Mouse (Mus musculus): ENCODE data around the gene Nfs1. TPM values are rescaled to one million over a fixed set of nuclear protein-coding genes. Genes with fewer than 3 reads are reported as not detected.

The Nfs1 gene
- polyA plus RNA-seq, 1 experiment from 2014 or later = 50.0 TPM

DNA sequence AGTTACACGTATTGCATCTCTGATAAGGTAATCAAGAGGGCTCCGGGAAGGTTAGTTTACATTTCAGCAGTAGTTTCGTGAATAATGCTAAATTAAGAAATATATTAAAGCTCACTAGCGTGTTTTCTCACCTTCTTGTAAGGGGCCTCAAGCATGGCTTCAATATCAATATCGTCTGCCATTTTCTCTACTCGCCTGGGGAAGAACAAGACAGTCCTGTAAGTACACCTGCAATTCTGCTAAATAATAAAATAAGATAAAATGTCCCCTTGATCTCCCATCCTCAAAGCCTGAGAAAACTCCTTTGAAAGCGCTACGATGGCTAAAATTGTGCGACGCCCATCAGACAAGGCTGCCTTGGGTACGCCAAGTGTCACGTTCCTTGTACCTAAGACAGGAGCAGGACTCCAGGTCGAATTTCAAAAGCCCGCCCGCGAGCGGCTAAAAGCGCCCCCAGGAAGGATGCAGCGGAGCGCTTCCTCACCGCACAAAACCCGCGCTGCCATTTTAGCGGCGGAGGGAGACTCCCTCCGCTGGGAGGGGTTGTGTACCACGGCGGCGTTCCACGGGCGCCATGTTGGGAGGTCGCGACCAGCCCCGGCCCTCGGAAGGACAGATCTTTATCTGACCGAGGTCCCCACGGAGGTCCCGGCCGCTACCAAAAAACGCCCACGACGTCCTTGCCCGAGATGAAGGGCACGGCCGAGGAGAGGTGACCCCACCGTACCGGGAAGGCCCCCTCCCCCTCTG is 35.2 kb upstream of the Nfs1 start:
- Histone ChIP-seq H3K27me3 (replicated peaks) (no peaks in the 10 kb centered on the region), H3K9ac (peak overlapping the region; percentile 99), H3K4me3 (replicated peaks) (peak overlapping the region; percentile 78), H3K36me3 (peaks cover 7% of the 10 kb centered on the region; the same call in 1 of the 2 replicates), H3K4me1 (peaks cover 22% of the 10 kb centered on the region), H3K9me3 (no peaks in the 10 kb centered on the region), H3K4me2 (peak overlapping the region; percentile 71), H3K27ac (peak overlapping the region; percentile 90)
- under 1% methylated on average over 47 of the region's 47 CpGs for WGBS
- ATAC-seq (ENCODE audit: insufficient read depth, low FRiP score, low read depth) = peak; percentile 47

DNA sequence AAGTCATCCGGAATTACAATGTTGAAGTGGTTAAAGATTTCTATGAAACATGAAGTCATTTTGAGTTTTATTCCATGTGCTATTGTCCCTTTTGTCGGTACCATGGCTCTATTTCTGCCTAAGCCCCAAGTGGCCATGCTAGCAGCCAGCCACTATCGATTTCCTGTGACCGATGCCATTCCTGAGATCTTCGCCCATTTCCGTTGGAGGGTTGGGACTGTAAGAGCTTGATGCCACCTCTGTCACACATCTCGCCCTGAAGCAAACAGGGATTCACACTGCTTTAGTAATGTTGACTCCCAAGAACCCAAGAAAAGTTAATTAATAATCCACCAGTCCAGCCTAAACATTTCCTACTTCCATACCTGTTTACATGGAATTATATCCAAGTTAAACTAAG is 33.7 kb upstream of the Nfs1 start:
- peaks cover 13% of the 10 kb centered on the region; the same call in 1 of the 2 replicates for H3K36me3 ChIP-seq
- peaks cover 22% of the 10 kb centered on the region for H3K4me1 ChIP-seq
- no peaks in the 10 kb centered on the region for H3K9me3 ChIP-seq
- H3K9ac ChIP-seq = no peak overlapping the region
- H3K27me3 ChIP-seq (replicated peaks) = no peaks in the 10 kb centered on the region
- ATAC-seq (ENCODE audit: insufficient read depth, low FRiP score, low read depth) = no peak
- H3K4me3 ChIP-seq (replicated peaks) = peak overlapping the region; percentile 12
- no peak overlapping the region for H3K27ac ChIP-seq
- H3K4me2 ChIP-seq = peak overlapping the region; percentile 71
- 75% methylated on average over 7 of the region's 7 CpGs for WGBS

DNA sequence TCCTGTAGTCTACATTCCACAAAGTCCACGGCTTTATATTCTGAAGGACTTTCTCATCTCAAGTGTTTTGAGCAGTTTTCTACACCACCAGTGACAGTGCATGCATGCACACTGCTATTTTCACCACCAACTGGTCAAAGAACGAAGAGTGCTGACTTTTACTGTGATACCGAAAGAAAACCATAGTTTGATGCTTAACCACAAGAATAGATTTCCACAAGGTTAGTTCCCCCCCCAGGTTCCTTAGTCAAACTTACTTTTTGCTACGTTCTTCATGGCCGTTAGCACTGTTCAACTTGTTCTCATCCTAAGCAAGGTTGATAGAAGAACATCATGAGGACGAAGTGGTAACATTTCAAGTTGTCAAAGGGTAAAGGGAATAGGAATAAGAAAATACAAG is 33.1 kb upstream of the Nfs1 start:
- ATAC-seq (ENCODE audit: insufficient read depth, low FRiP score, low read depth) = no peak
- Histone ChIP-seq H3K27me3 (replicated peaks) (no peaks in the 10 kb centered on the region), H3K9me3 (no peaks in the 10 kb centered on the region), H3K4me3 (replicated peaks) (no peak overlapping the region), H3K36me3 (peaks cover 14% of the 10 kb centered on the region; the same call in 1 of the 2 replicates), H3K4me1 (peaks cover 22% of the 10 kb centered on the region), H3K27ac (no peak overlapping the region), H3K9ac (no peak overlapping the region), H3K4me2 (0 out of 2 replicates have a peak overlapping the region, but pooled peaks have one; percentile 2)
- 75% methylated on average over 6 of the region's 6 CpGs for WGBS

DNA sequence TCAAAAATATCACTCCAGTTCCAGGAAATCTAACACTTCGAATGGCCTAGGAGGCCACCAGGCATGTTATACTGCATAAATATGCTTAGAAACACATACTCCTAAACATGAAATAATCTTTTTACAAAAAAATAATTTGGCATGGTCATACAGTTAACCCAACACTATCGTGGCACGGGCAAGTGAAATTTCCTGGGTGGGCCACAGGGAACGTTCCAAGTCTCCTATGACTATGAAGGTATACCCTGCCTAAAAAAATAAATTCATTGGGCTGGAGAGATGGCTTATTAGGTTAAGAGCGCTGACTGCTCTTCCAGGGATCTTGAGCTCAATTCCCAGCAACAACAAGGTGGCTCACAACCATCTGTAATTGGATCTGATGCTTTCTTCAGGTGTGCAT is 22.6 kb upstream of the Nfs1 start:
- peaks cover 47% of the 10 kb centered on the region for H3K36me3 ChIP-seq
- no peak overlapping the region for H3K9ac ChIP-seq
- H3K4me3 ChIP-seq (replicated peaks) = no peak overlapping the region
- no peaks in the 10 kb centered on the region for H3K27me3 ChIP-seq (replicated peaks)
- 93% methylated on average over 5 of the region's 5 CpGs for WGBS
- H3K27ac ChIP-seq = no peak overlapping the region
- ATAC-seq (ENCODE audit: insufficient read depth, low FRiP score, low read depth) = no peak
- H3K9me3 ChIP-seq = no peaks in the 10 kb centered on the region
- H3K4me2 ChIP-seq = no peak overlapping the region
- no peaks in the 10 kb centered on the region for H3K4me1 ChIP-seq

DNA sequence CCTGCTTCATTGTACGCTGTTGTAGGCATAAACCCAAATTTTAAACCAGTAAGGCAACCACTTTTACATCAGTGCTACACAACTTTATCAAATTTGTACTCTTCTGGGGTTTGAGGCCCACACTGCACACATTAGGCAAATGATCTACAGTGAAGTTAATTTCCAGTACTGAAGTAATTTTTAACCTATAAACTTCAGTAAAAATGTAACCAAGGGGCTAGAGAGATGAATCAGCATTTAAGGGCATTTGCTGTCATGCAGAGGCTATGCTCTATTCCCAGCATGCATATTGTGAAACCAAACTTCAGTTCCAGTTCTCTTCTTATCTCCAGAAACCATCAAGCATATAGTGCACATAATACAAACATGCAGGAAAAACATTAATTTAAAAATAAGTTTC is 21.5 kb upstream of the Nfs1 start:
- Histone ChIP-seq H3K4me1 (no peaks in the 10 kb centered on the region), H3K36me3 (peaks cover 47% of the 10 kb centered on the region), H3K27ac (no peak overlapping the region), H3K4me2 (no peak overlapping the region), H3K4me3 (replicated peaks) (no peak overlapping the region), H3K9me3 (no peaks in the 10 kb centered on the region), H3K9ac (no peak overlapping the region), H3K27me3 (replicated peaks) (no peaks in the 10 kb centered on the region)
- ATAC-seq (ENCODE audit: insufficient read depth, low FRiP score, low read depth) = no peak
- WGBS = 93% methylated on average over 1 of the region's 1 CpGs

DNA sequence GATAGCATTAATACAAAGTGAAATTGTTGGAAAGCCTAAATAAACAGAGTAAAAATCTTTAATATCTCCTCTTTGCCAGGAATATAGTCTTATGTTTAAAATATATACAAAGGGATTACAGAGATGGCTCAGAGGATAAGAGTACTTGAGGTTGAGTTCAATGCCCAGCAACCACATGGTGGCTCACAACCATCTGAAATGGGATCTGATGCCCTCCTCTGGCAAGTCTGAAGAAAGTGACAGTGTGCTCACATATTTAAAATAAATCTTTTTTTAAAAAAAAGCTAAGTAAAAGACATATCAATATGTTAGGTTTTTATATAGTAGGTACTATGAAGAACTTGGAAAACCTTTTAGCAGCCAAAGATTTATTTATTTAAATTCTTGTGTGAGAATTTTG is 7.6 kb upstream of the Nfs1 start:
- no peaks in the 10 kb centered on the region for H3K4me1 ChIP-seq
- H3K36me3 ChIP-seq = peaks cover 39% of the 10 kb centered on the region
- H3K4me3 ChIP-seq (replicated peaks) = no peak overlapping the region
- ATAC-seq (ENCODE audit: insufficient read depth, low FRiP score, low read depth) = no peak
- no peak overlapping the region for H3K9ac ChIP-seq
- no peak overlapping the region for H3K27ac ChIP-seq
- H3K27me3 ChIP-seq (replicated peaks) = no peaks in the 10 kb centered on the region
- H3K4me2 ChIP-seq = no peak overlapping the region
- no peaks in the 10 kb centered on the region for H3K9me3 ChIP-seq

DNA sequence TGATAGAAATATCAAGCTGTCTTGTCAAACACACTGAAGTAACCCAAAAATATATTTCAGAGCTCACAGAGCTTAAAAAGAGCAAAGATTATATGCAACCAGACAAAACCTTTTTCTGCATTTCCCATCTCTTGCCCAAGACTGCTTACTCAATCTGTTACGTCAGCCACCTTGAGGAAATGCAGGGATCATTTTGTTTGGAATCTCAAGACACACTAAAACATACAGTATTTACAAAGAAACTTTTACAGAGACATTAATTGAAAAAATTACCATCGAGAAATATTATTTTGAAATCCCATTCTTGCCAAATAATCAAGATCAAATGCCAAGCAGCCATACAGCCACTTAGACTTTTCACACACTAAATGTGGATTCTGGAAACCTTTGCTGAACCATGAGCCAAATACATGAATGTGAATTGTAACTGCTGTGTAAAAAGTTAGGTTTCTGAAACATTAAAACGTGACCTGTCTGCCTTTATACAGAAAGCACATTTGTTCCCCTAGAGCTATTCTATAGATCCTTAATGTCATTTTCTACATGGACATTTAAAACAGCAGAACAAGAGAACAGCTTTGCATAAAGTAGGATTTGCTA is 3.4 kb upstream of the Nfs1 start:
- 84% methylated on average over 3 of the region's 3 CpGs for WGBS
- H3K9ac ChIP-seq = no peak overlapping the region
- ATAC-seq (ENCODE audit: insufficient read depth, low FRiP score, low read depth) = no peak
- peaks cover 27% of the 10 kb centered on the region for H3K36me3 ChIP-seq
- no peak overlapping the region for H3K4me3 ChIP-seq (replicated peaks)
- H3K4me1 ChIP-seq = peaks cover 5% of the 10 kb centered on the region; the same call in 1 of the 2 replicates
- H3K27ac ChIP-seq = no peak overlapping the region
- no peaks in the 10 kb centered on the region for H3K9me3 ChIP-seq
- no peaks in the 10 kb centered on the region for H3K27me3 ChIP-seq (replicated peaks)
- H3K4me2 ChIP-seq = no peak overlapping the region

DNA sequence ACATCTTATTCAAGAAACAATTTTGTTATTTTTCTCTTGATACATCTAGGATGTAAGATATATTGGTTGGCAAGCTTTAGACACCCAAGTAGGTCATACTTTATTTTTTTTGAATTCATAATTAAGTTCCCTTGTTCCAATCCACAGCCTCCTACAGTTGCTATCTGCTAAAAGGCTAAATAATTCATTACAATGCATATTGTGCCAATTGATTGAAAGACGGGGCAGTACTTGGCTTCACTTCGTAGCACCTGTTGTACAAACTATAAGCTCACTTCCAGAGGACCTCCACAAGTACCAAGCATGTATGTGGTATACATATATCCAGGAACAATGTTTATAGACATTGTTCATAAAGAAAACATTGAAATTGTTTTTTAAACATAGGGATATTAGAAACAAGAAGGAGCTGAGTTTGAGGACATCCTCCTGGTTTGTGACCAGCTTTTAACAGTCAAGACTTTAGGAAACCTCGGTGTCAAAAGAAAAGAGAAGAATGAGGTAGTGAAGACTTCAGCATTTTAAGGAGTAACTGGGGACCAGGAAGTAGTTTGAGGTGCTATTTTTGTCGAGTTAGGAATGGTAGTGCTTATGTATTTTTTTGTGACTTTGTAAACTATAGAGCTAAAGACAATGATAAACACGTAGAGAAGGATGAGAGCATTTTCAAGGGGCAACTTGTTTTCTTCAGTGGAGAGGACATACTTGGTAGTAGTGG is 2.4 kb upstream of the Nfs1 start:
- H3K4me2 ChIP-seq = no peak overlapping the region
- no peaks in the 10 kb centered on the region for H3K9me3 ChIP-seq
- no peak overlapping the region for H3K9ac ChIP-seq
- peaks cover 28% of the 10 kb centered on the region for H3K36me3 ChIP-seq
- no peak overlapping the region for H3K4me3 ChIP-seq (replicated peaks)
- no peak overlapping the region for H3K27ac ChIP-seq
- 65% methylated on average over 5 of the region's 5 CpGs for WGBS
- no peak for ATAC-seq (ENCODE audit: insufficient read depth, low FRiP score, low read depth)
- H3K4me1 ChIP-seq = peaks cover 5% of the 10 kb centered on the region; the same call in 1 of the 2 replicates
- no peaks in the 10 kb centered on the region for H3K27me3 ChIP-seq (replicated peaks)

DNA sequence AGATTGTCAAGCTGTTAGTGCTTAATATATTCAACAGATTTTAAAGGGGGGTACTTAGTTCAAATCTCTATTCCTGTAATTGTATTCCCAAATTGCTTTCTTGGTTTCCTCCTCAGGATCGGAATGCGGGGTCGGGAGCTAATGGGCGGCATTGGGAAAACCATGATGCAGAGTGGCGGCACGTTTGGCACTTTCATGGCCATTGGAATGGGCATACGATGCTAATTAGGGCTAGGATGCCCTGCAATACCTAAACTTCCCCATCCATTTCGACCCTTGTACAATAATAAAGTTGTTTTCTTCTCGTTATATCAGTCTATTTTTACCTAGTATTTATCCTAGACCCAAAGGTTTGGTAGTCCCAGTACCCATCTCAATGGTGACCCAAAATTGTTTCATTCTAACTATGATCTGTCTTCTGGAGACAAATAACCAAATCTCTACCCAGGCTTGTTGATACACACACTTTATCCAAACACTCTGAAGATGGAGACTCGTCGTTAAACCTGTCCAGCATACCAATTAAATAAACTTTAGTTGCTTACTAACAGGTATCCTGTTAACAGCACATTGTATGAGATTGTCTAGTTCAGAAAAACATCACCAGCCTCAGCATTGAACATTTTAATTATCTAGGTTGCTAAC is 1.6 kb upstream of the Nfs1 start:
- no peak overlapping the region; the same call in 1 of the 2 replicates for H3K4me3 ChIP-seq (replicated peaks)
- H3K4me2 ChIP-seq = peak overlapping the region; percentile 86
- WGBS = 56% methylated on average over 11 of the region's 11 CpGs

DNA sequence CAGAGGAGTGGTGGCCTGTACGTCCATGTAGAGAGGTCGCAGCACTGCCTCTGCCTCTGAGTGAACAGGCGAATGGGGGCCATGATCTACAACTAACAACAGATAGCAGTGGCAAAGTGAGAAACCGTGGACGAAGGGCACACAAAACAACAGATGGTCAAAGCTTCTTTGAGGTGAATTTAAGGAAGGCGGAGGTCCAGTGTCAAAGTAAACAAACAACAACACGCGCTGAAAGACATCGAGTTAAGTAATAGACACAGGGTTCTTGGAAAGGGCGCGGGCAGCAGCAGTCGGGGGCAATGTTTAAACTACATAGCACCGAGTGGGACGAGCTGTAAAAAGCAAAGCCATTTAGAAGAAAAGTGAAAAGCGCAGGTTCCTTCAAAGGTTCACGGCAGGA is 619 bp downstream of the Nfs1 start:
- H3K4me1 ChIP-seq = peaks cover 5% of the 10 kb centered on the region; the same call in 1 of the 2 replicates
- H3K4me2 ChIP-seq = peak overlapping the region; percentile 86
- peak overlapping the region; percentile 89 for H3K4me3 ChIP-seq (replicated peaks)
- H3K36me3 ChIP-seq = peaks cover 16% of the 10 kb centered on the region
- H3K27ac ChIP-seq = peak overlapping the region; percentile 95; the same call in 1 of the 2 replicates
- H3K9ac ChIP-seq = peak overlapping the region; percentile 83
- no peak for ATAC-seq (ENCODE audit: insufficient read depth, low FRiP score, low read depth)
- 2% methylated on average over 16 of the region's 16 CpGs for WGBS
- no peaks in the 10 kb centered on the region for H3K27me3 ChIP-seq (replicated peaks)
- H3K9me3 ChIP-seq = no peaks in the 10 kb centered on the region

More for the DNA sequence above, 1.6 kb upstream of the Nfs1 start:
- Histone ChIP-seq H3K4me1 (peaks cover 5% of the 10 kb centered on the region; the same call in 1 of the 2 replicates), H3K9ac (no peak overlapping the region), H3K27ac (no peak overlapping the region), H3K36me3 (peaks cover 30% of the 10 kb centered on the region), H3K27me3 (replicated peaks) (no peaks in the 10 kb centered on the region), H3K9me3 (no peaks in the 10 kb centered on the region)
- ATAC-seq (ENCODE audit: insufficient read depth, low FRiP score, low read depth) = no peak

DNA sequence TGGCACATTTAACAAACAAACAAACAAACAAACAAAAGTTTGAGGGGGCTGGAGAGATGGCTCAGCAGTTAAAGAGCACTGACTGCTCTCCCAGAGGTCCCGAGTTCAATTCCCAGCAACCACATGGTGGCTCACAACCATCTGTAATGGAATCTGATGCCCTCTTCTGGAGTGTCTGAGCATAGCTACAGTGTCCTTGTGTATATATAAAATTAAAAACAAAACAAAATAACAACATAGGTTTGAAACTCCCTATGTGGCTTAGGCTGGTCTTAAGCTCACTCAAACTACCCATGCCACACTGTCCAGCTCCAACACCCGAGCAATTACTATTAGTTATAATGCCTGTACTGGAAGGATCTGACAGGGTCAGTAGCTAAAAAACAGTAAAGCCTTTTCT is 1.2 kb downstream of the Nfs1 start:
- H3K4me2 ChIP-seq = peak overlapping the region; percentile 86
- WGBS = 74% methylated on average over 2 of the region's 2 CpGs
- no peak overlapping the region for H3K9ac ChIP-seq
- H3K27me3 ChIP-seq (replicated peaks) = no peaks in the 10 kb centered on the region
- H3K4me3 ChIP-seq (replicated peaks) = peak overlapping the region; percentile 89
- H3K4me1 ChIP-seq = peaks cover 5% of the 10 kb centered on the region; the same call in 1 of the 2 replicates
- H3K36me3 ChIP-seq = peaks cover 12% of the 10 kb centered on the region
- ATAC-seq (ENCODE audit: insufficient read depth, low FRiP score, low read depth) = no peak
- no peak overlapping the region for H3K27ac ChIP-seq
- H3K9me3 ChIP-seq = no peaks in the 10 kb centered on the region
